Mouse (Mus musculus) A20 (cell line): ENCODE results near the gene Frrs1.

Source experiments
- DNase-seq: peaks from one replicate; pipeline ENCODE4 v3.0.0-alpha.2; 2011; ENCODE audit warnings: low read depth, low spot score

Gene Frrs1

DNA sequence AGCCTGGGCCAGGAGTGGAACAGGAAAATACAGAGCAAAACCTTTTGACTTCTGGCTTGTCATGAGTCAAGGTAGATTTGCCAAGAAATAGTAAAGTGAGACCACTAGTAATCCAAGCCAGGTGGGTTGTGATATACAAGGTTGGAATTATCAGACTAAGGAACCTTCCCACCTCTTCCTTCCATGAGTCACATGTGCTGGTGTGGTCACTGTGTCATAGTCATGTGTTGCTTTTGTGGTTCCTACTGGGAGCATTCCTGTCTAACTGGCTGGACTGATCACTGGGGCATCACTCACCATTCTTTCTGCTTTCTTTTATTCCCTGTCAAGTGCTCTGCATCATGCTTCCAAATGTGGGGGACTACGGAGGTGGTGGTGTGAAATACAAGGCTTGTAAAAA is 11.2 kb upstream of the Frrs1 start:
- DNase-seq, result no peak

DNA sequence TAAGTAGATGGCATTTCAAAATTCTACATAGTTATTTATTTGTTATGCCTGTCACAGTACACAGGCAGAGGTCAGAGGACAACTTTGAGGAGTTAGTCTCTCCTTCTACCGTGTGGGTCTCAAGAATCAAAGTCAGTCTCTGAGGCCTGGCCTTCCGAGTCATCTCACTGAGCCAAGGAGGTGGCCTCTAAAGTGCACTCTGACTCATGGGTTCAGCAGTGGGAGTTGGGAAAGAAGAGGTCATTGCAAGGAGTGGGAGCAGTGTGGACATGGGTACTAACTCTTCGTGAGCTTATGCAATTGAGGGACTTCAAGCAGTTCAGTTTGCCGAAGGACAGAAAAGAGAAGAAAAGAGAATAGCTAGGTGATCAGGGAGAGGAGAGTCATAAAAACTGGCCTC is 10.3 kb upstream of the Frrs1 start:
- no peak for DNase-seq

DNA sequence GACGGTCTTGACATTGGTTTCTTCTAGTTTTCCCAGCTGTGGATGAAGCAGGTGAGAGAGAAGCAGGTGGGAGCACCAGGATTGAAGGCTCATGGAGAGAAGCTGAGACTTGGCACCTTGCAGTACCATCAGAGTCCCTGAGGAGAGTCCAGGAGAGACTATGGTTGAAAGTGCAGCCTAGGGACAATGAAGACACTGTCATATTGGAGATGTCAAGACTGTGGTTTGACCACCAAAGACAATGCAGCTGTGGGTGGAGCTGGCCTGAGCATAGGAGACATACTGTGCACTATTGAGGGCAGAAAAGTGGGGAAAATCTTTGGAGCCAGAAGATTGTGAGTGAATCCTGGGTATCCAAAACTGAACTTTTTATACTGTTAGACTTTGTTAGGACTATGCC is 8.9 kb upstream of the Frrs1 start:
- DNase-seq, result no peak

DNA sequence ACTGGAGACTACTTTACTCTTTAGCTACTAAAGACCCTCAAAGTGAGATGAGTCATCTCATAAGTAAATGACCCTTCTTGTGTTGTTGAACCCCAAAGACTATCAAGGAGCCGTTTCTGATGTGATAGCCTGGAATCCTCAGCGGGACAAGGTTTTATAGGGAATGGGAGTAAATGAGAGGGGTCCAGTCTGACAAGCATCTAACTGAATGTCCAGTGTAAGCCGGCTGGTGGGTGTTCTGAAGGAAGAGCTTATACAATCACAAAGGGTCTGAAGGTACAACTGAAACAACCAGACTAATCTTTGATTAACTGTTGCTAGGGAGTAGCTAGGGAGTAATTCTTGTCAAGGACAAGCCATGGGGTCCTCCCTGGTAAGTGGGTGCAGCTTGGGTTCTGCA is 6.8 kb upstream of the Frrs1 start:
- DNase-seq, result no peak

DNA sequence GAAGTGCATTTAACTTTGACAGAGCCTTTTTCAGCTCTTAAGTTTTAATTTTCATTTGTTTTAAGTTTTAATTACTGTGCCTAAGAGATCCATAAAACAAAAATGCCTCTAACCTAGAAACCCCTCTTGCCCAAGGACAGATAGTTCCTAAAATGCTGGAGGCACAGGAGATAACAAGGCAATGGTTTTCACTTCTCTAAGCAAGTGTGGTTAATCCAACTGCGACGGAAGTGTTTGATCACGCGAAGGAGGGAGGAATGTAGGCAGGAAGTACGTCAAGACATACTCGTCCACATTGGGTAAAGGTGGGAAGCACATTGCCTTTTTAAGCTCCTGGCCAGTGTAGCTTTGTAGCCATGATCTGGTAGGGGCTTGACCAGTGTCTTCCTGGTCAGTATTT is 1.7 kb upstream of the Frrs1 start:
- no peak for DNase-seq

DNA sequence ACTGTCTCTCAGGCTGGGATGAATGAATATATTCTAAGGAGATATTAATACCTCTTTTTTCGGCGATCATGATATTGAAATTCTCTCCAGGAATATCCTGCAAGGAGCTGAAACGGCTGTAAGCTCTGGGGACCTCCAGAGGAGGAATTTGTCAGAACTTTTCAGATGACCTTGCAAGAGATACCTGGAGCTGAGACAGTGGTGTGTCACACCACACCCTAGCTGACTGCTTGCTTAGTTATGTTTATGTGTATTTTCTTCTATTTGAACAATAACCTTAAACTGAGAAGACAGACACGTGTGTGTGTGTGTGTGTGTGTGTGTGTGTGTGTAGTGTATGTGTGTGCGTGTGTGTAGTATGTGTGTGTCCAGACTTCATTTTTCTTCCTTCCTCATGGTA is 488 bp downstream of the Frrs1 start:
- peak; percentile 8 for DNase-seq

DNA sequence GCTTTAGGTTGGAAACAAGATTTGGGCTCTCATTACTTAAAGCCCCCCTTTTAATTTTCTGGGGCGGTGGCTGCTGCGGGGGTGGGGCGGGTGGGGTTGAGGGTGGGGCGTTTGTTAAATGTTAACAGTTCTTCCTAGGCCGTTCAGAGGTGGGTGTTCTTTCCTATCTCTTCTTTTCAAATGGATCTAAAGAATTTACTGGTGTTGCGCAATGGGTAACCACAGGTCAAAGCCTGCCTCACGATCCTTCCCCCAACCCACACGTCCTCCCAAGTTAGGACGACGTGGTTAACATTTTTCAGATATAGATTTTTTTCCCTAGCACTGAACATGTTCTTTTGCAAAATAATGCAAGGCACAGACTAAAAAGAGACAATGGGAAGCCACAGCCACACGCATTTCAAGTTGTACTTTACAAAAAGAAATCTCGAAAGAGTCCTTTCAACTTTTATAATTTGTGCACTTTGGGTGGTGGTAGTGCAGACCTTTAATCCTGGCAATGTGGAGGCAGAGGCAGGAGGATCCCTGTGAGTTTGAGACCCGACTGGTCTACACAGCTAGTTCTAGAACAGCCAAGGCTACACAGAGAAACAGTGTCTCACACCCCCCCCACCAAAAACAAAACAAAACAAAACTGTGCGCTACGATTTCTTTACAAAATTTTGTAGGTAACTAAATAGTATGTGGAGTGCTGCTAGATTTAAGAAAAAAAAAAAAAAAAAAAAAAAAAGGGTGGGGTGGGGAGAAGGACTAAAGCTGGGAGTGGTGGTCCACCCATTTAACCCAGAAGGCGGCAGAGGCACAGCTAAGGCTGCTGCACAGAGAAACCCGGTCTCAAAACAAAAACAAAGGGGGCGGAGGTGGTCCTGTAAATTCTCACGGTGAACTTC is 1.3 kb downstream of the Frrs1 start:
- peak; percentile 4 for DNase-seq

DNA sequence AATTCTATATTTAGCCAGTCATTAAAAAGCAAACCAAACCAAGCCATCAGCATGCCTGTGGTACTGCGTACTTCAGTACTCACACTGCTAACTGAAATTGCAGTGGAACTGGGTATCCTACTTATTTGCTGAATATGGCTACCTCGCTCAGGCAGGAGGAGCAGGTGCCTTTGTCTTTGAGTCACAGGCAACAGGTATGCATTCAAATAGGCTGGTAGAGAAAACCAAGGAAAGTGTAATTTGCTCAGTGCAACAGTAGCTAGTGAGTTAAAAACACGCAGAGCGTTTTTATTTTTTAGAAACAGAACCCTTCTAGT is 1.9 kb downstream of the Frrs1 start:
- DNase-seq, result no peak

DNA sequence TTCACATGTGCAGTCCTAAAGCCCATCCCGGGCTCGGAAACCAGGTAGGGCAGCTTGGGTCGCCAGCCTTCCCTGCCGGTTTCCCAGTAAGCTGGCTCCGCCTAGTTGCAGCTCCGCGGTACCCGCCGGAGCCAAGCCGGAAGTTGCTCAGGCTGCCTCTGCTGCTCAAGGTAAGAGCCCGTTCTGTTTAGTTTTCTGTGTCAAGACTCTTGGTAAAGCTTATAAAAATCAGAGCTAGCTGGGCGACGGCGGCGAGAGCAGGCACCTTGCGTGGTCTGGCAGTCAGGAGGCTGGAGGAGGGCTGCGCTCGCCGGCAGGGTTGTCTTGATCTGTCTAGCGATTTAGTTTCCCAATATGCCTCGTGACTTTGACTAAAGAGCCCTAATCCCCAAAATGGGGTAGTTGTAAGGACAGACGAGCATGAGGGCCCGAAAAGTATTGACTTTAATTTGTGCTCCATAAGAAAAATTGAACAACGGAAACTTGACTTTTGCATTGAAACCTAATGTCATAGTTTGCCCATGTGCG is 2.3 kb downstream of the Frrs1 start:
- DNase-seq, result peak; percentile 89

DNA sequence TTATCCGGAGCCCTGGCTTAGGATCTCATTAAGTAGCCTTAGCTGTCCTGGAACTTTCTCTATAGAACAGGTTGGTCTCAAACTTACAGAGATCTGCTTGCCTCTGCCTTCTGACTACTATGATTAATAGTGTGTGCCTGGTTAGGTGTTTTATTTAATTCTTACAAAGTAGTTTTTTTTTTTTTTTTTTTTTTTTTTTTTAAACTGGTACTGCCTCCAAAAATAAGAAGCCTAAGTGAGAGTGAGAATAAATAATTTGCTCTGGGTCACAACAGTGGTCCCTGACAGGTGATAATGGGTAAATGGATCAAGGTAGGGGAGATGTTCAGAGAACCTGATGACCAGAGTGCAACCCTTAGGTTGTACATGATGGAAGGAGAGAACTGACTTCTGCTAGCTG is 3.4 kb downstream of the Frrs1 start:
- peak; percentile 58 for DNase-seq

DNA sequence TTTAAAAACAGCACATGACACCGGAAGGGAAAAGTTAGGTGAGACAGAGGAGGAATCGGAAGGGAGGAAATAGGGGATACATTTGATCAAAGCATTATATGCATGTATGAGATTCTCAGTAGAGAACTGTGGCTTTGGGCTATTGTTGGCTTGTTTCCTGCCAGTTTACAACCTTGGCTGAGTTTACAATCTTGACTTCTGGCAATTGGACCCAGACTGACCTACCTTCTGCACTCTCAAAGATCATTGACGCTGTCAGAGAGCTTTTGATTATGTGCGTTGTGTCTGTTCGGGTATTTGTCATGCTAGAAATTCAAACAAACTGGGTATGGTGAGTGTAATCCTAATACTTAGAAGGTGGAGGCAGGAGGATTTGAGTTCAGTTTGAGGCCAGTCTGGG is 5.2 kb downstream of the Frrs1 start:
- no peak for DNase-seq

DNA sequence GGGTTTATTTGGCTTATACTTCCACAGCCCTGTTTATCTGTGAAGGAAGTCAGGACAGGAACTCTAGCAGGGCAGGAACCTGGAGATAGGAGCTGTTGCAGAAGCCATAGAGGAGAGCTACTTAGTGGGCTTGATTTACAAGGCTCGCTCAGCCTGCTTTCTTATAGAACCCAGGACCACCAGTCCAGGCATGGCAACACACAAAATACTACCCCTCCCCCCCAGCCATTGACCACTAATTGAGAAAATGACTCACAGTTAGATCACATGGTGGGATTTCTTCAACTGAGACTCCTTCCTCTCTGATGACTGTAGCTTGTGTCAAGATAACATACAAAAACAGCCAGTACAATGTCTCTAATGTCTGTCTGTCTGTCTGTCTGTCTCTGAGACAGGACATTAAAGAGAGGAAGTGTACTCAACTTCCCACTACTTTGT is 6.0 kb downstream of the Frrs1 start:
- peak; percentile 14 for DNase-seq

DNA sequence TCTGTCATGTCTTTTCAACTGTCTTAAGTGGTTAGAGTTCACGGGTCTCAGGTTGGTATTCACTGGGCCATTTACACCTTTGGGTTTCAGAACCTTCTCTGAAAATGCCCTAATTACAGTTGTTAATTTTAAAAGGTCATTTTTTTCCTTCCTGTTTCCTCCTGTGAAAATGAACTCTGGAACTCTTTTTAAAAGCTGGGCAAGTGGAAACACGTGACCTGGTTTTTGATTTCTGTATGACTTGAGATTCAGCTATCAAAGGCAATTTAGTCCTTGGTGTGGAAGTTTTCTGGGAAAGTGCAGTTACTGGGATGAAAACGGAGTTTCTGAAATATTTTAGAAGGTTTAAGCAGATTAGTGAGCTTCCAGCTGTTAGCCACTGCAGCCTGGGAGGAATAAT is 11.1 kb downstream of the Frrs1 start:
- DNase-seq, result no peak

DNA sequence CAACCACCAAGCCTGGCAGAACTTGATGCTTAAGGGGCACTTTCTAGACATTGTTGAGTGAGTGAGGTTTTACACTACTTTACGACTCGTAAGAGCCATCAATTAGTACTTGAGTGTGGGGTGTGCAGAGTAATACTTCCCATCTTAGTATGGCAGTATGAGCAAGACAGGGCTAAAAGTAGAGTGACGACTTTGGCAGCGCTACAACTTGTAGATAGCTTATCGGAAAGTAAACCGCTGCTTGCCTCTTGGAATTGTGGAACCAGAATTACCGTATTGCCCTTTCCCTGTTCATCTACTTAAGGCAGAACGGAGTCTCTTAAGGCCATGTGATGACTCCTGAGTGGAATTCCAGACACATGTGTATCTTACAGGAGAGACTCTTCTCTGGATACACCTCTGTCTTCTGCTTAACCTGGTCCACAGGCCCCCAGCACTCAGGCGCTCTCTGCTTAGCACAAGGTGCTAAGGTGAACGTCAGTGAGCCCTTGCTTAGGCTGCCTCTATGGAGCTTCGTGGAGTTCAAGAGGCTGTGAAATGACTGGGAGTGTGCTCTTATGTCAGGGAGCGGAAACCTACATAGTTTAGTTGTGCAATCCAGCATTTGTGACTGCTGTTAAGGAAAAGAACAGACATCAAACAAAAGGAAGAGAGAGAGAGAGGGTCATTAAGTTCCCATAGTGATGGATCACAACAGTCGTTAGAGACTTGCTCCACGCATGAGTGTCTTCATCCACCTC is 23.1 kb downstream of the Frrs1 start:
- no peak for DNase-seq

DNA sequence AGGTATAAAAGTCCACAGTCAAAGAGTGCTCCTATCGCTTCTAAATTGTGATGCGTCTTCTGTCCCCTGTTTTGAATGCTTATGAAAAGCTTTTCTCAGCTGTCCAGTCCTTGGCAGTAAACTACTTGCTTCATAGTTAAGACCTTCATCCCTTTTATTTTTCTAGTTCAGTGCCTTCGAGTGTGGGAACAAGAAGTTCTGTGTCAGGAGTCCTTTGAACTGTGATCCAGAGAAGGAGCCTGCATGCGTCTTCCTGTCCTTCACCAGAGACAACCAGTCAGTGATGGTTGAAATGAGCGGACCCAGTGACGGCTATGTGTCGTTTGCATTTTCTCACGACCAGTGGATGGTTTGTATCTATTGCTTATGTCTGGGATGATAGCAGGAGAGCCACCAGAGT is 25.7 kb downstream of the Frrs1 start:
- no peak for DNase-seq

DNA sequence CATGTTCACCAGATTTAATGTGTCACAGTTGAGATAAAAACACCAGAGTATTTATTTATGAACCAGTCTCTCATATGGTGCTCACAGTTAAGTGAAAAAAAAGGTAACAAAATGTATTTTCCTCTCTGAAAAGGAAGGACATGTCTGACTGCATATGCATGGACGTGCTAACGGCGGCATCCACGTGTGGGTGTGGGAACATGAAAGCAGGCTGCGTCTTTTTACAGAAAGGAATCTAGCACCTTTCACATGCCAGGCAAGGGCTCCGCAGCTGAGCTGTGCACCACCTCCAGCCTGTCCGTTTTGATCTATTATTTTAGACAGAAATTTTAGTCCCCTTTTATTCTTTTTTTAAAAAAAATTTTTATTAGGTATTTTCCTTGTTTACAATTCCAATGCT is 30.1 kb downstream of the Frrs1 start:
- no peak for DNase-seq

DNA sequence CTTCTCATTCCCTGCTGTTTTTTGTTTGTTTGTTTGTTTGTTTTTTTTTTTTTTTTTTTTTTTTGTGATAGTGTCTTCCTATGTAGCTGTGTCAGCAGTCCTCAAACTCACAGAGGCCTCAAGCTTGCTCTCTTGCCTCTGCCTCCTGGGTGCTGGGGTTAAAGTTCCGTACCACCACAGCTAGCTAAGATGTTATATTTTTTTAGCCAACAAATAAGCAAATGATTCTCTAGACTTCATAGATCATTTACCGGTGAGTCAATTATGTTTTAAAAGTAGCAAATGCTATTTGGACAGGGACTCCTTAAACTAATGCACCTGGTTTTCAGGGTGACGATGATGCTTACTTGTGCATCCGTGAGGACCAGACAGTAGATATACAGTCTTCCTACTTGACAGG is 31.3 kb downstream of the Frrs1 start:
- DNase-seq, result no peak

DNA sequence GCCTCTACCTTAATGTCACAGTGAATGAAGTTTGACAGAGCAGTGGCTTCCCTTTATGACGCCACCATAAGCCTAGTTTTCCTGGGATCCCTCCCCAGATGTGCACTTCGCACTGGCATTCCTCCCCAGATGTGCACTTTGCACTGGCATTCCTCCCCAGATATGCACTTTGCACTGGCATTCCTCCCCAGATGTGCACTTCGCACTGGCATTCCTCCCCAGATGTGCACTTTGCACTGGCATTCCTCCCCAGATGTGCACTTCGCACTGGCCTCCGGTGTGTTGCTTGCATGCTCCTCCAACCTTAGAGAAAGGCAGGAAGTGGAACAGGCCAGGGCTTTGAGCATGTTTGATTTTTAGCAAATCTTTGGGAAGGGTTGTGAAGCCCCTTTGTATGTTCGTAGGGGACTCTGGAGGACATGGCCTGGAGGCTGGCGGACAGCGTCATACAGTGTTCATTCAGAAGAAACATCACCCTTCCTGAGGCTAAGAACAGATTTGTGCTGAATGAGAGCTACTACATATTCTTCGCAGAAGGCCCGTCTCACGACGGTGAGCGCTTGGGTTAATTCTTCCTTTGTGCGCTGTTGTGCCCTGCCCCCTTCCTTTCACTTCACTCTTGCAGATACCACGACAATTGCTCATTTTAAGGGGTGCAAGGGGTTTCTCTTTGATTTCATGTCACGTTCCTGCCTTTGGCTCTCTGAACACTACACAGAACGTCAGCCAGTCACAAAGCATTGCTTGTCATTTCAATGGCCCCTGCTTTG is 32.4 kb downstream of the Frrs1 start:
- no peak for DNase-seq

DNA sequence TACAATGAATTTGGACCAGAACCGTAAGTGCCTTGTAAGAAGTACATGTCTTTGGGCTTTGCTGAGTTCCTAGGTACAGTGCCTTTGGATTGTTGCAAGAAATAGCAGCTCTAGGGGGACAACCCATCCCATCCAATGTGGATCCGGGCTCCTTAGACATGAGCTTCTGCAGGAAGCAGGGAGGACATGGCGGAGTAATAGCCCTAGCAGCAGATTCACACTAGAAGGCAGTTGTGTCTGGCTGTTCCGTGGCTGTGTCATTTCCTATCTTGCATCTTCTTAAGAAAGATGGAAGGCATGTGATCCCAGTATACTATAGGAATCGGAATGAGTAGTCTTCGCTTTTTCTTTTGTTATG is 32.9 kb downstream of the Frrs1 start:
- no peak for DNase-seq

DNA sequence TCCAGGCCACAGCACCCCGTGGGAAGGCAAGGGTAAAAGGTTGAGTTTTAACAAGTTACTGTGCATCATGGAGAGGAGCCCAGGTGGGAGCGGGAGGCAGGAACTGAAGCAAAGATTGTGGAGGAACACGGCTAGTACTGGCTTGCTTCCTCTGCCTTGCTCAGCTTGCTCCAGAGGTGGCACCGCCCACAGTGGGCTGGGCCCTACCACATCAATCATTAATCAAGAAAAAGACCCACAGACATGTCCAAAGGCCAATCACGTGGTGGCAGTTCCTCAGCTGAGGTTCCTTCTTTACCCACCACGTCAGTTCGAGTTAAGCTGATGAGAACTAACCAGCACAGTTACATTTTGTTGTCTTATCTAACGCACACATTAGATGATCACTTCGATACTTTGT is 33.6 kb downstream of the Frrs1 start:
- DNase-seq, result peak; percentile 70

DNA sequence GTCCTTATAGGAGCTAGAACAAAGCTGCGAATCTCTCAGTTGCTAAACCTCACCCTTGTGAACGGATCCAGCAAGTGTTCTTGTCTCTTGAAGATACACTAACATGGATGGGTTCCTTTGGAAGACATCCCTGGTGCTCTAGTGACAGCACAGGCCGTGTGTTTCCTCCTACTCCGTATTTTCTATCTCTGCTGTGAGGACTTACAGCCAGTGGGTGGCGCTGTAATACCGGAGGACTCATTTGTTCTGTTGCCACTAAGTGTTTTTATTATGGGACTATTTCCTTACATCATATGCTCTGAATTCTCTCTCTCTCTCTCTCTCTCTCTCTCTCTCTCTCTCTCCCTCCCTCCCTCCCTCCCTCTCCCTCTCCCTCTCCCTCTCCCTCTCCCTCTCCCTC is 44.9 kb downstream of the Frrs1 start:
- peak; percentile 48 for DNase-seq

DNA sequence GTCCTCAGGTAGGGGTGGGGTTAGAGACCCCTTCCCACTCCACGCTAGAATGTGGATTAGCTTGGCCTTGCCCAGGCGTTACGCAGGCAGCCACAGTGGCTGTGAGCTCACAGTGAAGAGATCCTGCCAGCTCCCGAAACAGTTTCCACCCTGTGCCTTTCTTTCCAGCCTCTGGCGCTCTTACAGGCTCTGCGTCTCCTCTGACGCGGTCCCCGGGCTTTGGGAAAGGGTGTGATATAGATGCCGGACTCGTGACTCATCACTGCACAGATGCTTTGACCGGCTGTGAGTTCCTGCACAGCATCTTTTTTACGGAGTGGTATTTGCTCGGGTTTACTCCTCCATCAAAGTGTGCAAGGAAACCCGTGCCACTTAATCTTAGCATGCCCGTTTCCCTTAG is 46.6 kb downstream of the Frrs1 start:
- no peak for DNase-seq
